Mouse (Mus musculus) kidney, embryonic 14.5 days (tissue): Measurements from ENCODE around the gene Cdh4. TPM values are rescaled to one million over a fixed set of nuclear protein-coding genes. Genes with fewer than 3 reads are reported as not detected.

Experiments
- ATAC-seq: fragments of 200-750 bp; cut with Nextera tagmentation; 2 replicates; pipeline ENCODE4 v1.8.0; 2017; ENCODE audit warnings: moderate number of reproducible peaks, mild to moderate bottlenecking, moderate TSS enrichment, moderate library complexity; ENCODE audit not compliant: low FRiP score, low TSS enrichment
- H3K27ac ChIP-seq: fragments of 300-500 bp; sonication (generic); 2 replicates; pipeline ENCODE4 v1.5.1; 2014; ENCODE audit warnings: low read depth, mild to moderate bottlenecking, low read length, moderate library complexity, mixed read lengths
- H3K27me3 ChIP-seq: fragments of 300-500 bp; sonication (generic); 2 replicates; pipeline ENCODE4 v1.6.1; 2014; ENCODE audit warnings: mild to moderate bottlenecking, low read length; ENCODE audit not compliant: control insufficient read depth, insufficient read depth
- H3K36me3 ChIP-seq: fragments of 300-500 bp; sonication (generic); 2 replicates; pipeline ENCODE4 v1.6.1; 2014; ENCODE audit warnings: low read length, mixed read lengths; ENCODE audit not compliant: control insufficient read depth, insufficient read depth
- H3K4me1 ChIP-seq: fragments of 300-500 bp; sonication (generic); 2 replicates; pipeline ENCODE4 v1.6.1; 2014; ENCODE audit warnings: low read length, mixed read lengths; ENCODE audit not compliant: control insufficient read depth, insufficient read depth
- H3K4me2 ChIP-seq: fragments of 300-500 bp; sonication (generic); replicated peaks from 2 replicates; pipeline ENCODE4 v1.6.1; 2014; ENCODE audit warnings: low read depth, mild to moderate bottlenecking, low read length
- H3K4me3 ChIP-seq: fragments of 300-500 bp; sonication (generic); 2 replicates; pipeline ENCODE4 v1.5.1; 2014; ENCODE audit warnings: mild to moderate bottlenecking, low read length
- H3K9ac ChIP-seq: fragments of 300-500 bp; sonication (generic); 2 replicates; pipeline ENCODE4 v1.6.1; 2014; ENCODE audit warnings: low read depth, mild to moderate bottlenecking, low read length, moderate library complexity
- H3K9me3 ChIP-seq: fragments of 300-500 bp; sonication (generic); 2 replicates; pipeline ENCODE4 v1.6.1; 2016; ENCODE audit warnings: low read length; ENCODE audit not compliant: control insufficient read depth
- WGBS: fragments of 180-500 bp; shearing (Covaris S2); extraction: QIAGEN DNeasy Blood & Tissue Kit; methylation state at CpG from one replicate; pipeline ENCODE4 v1.1.7; 2014; 5-methylcytosine and 5-hydroxymethylcytosine counted together
- polyA plus RNA-seq: library from polyadenylated mRNA; unstranded; fragments of >200 nt; fragmentation: Nextera tagmentation; extraction: Ambion mirVana; gene quantifications from 2 replicates; pipeline ENCODE4 v1.2.1, GENCODE M21; 2014

Cdh4 gene
- polyA plus RNA-seq, 1 experiment from 2014 or later, result 19.4 TPM

GRCm38 (mm10) chr2:179698196-179698985 lies 256.2 kb downstream of the Cdh4 start:
- H3K4me2 ChIP-seq, result no peak overlapping the region
- no peaks in the 10 kb centered on the region for H3K9me3 ChIP-seq
- no peaks in the 10 kb centered on the region for H3K36me3 ChIP-seq
- WGBS, result 53% methylated on average over 12 of the region's 12 CpGs
- no peak overlapping the region for H3K4me3 ChIP-seq
- H3K27me3 ChIP-seq, result no peaks in the 10 kb centered on the region
- H3K27ac ChIP-seq, result no peak overlapping the region
- no peak for ATAC-seq
- H3K4me1 ChIP-seq, result no peaks in the 10 kb centered on the region
- H3K9ac ChIP-seq, result no peak overlapping the region

GRCm38 (mm10) chr2:179705043-179705442 lies 262.8 kb downstream of the Cdh4 start:
- no peak overlapping the region for H3K4me2 ChIP-seq
- WGBS, result 87% methylated on average over 11 of the region's 11 CpGs
- H3K27me3 ChIP-seq, result no peaks in the 10 kb centered on the region
- H3K9me3 ChIP-seq, result no peaks in the 10 kb centered on the region
- no peak overlapping the region for H3K27ac ChIP-seq
- no peak overlapping the region for H3K4me3 ChIP-seq
- H3K36me3 ChIP-seq, result no peaks in the 10 kb centered on the region
- no peak overlapping the region for H3K9ac ChIP-seq
- no peaks in the 10 kb centered on the region for H3K4me1 ChIP-seq
- ATAC-seq, result no peak

GRCm38 (mm10) chr2:179705461-179705860 lies 263.2 kb downstream of the Cdh4 start:
- H3K9me3 ChIP-seq, result no peaks in the 10 kb centered on the region
- H3K4me1 ChIP-seq, result no peaks in the 10 kb centered on the region
- no peaks in the 10 kb centered on the region for H3K36me3 ChIP-seq
- H3K4me3 ChIP-seq, result no peak overlapping the region
- H3K4me2 ChIP-seq, result no peak overlapping the region
- no peak overlapping the region for H3K27ac ChIP-seq
- no peak overlapping the region for H3K9ac ChIP-seq
- 86% methylated on average over 7 of the region's 7 CpGs for WGBS
- no peak for ATAC-seq
- no peaks in the 10 kb centered on the region for H3K27me3 ChIP-seq

GRCm38 (mm10) chr2:179706616-179707015 lies 264.4 kb downstream of the Cdh4 start:
- Histone ChIP-seq H3K4me2 (no peak overlapping the region), H3K4me3 (no peak overlapping the region), H3K9me3 (no peaks in the 10 kb centered on the region), H3K9ac (no peak overlapping the region), H3K27me3 (no peaks in the 10 kb centered on the region), H3K4me1 (no peaks in the 10 kb centered on the region), H3K36me3 (no peaks in the 10 kb centered on the region), H3K27ac (no peak overlapping the region)
- no peak for ATAC-seq
- WGBS, result 79% methylated on average over 3 of the region's 3 CpGs

- no peaks in the 10 kb centered on the region for H3K4me1 ChIP-seq
- ATAC-seq, result no peak
- H3K9me3 ChIP-seq, result no peaks in the 10 kb centered on the region
- WGBS, result 88% methylated on average over 2 of the region's 2 CpGs
- H3K36me3 ChIP-seq, result no peaks in the 10 kb centered on the region
- H3K4me3 ChIP-seq, result no peak overlapping the region
- no peak overlapping the region for H3K27ac ChIP-seq
- no peak overlapping the region for H3K4me2 ChIP-seq
- H3K9ac ChIP-seq, result no peak overlapping the region
- H3K27me3 ChIP-seq, result no peaks in the 10 kb centered on the region
Observed at GRCm38 (mm10) chr2:179709111-179709510, 266.9 kb downstream of the Cdh4 start.

DNA sequence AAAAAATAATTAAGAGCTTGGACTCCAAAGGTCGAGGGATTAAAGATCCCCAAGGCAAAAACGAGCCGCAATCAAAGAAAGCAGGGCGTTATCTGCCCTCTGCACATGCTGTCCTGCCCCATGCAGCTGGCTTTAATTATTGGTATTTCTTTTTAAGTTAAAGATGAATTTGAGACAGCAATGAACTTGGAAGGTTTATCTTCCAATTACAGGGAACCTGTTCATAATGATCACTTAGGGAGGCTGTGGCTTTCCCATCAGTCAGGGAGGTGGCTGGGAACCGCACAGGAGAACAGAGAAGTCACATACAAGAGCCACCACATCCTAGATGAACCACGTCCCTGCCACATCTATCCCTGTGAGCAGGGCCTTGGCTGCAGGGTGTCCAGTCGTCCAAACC lies 270.5 kb downstream of the Cdh4 start:
- no peaks in the 10 kb centered on the region for H3K27me3 ChIP-seq
- no peak overlapping the region for H3K27ac ChIP-seq
- no peaks in the 10 kb centered on the region for H3K4me1 ChIP-seq
- WGBS, result 74% methylated on average over 7 of the region's 7 CpGs
- no peak overlapping the region for H3K4me3 ChIP-seq
- no peak overlapping the region for H3K9ac ChIP-seq
- no peak overlapping the region for H3K4me2 ChIP-seq
- no peak for ATAC-seq
- H3K9me3 ChIP-seq, result no peaks in the 10 kb centered on the region
- no peaks in the 10 kb centered on the region for H3K36me3 ChIP-seq

- Histone ChIP-seq H3K4me2 (no peak overlapping the region), H3K4me1 (no peaks in the 10 kb centered on the region), H3K4me3 (no peak overlapping the region), H3K36me3 (no peaks in the 10 kb centered on the region), H3K27me3 (no peaks in the 10 kb centered on the region), H3K27ac (no peak overlapping the region), H3K9me3 (no peaks in the 10 kb centered on the region), H3K9ac (no peak overlapping the region)
- 80% methylated on average over 4 of the region's 4 CpGs for WGBS
- ATAC-seq, result no peak
Observed at GRCm38 (mm10) chr2:179713326-179713725, 271.1 kb downstream of the Cdh4 start.

- ATAC-seq, result no peak
- Histone ChIP-seq H3K9ac (no peak overlapping the region), H3K27me3 (no peaks in the 10 kb centered on the region), H3K9me3 (no peaks in the 10 kb centered on the region), H3K4me2 (no peak overlapping the region), H3K27ac (no peak overlapping the region), H3K4me1 (no peaks in the 10 kb centered on the region), H3K36me3 (no peaks in the 10 kb centered on the region), H3K4me3 (no peak overlapping the region)
- 68% methylated on average over 3 of the region's 3 CpGs for WGBS
Observed at GRCm38 (mm10) chr2:179714145-179714544, 271.9 kb downstream of the Cdh4 start.

DNA sequence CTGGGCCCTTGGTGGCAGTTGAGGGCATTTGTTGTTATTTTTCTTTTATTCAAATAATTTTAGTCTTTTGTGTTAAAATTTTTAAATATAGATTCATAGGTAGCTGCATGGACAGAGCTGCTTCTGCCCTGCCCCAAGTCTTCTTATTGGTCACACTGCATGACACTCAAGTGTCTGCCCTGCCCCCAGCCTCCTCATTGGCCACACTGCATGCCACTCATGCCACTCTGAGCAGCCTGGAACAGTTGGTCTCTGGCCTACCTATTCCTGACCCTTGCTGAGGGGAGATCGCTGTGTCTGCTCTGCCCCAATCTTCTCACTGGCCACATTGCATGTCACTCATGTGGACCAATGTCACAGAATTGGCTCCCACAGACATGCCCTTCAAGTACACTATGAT lies 273.1 kb downstream of the Cdh4 start:
- Histone ChIP-seq H3K4me3 (no peak overlapping the region), H3K9me3 (no peaks in the 10 kb centered on the region), H3K4me2 (no peak overlapping the region), H3K4me1 (no peaks in the 10 kb centered on the region), H3K27ac (no peak overlapping the region), H3K36me3 (no peaks in the 10 kb centered on the region), H3K9ac (no peak overlapping the region), H3K27me3 (no peaks in the 10 kb centered on the region)
- no peak for ATAC-seq
- 96% methylated on average over 1 of the region's 1 CpGs for WGBS
